Mouse (Mus musculus): ENCODE results near the gene Actr6. TPM values are rescaled to one million over a fixed set of nuclear protein-coding genes. Genes with fewer than 3 reads are reported as not detected.

Gene Actr6
- total and polyA plus RNA-seq, 3 experiments, result 14.4 to 414 (median 15.3) TPM

DNA sequence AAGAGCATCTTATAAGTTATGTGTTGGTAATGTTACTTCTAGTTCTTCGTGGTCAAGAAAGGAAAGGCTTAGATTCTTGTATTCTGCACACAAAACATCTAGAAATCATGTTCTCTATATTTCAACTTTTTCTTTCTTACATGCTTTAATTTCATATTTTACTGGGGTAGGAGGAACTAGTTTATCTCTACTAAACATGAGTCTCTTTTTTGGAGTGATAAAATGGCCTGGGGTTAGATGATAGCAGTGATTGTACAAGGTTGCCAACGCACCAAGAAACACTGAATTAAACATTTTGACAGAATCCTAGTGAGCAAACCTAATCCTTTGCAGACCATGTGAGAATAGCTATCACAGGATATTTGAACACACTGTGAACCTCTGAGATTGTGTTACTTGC, 44.6 kb downstream of the Actr6 start:
- DNase-seq (ENCODE audit: low read depth, low spot score), result peak; percentile 49
- H3K4me3 ChIP-seq (ENCODE audit: control insufficient read depth in 1 of 2, insufficient read depth in 1 of 2, low read depth in 2 of 2, low read length in 2 of 2), result no peak overlapping the region
- H3K79me2 ChIP-seq (ENCODE audit: control insufficient read depth, insufficient read depth, low read length, poor library complexity), result peaks cover 33% of the 10 kb centered on the region
- H3K9me3 ChIP-seq (replicated peaks; ENCODE audit: insufficient read depth, low read length), result no peaks in the 10 kb centered on the region
- peaks cover 18 to 28% of the 10 kb centered on the region in 2 experiments for H3K4me1 ChIP-seq (ENCODE audit: control insufficient read depth in 1 of 2, insufficient read depth in 2 of 2, low read length in 2 of 2)
- no peak overlapping the region for H3K9ac ChIP-seq (ENCODE audit: control insufficient read depth, low read depth, low read length, poor library complexity, severe bottlenecking)
- H3K36me3 ChIP-seq (ENCODE audit: control insufficient read depth in 1 of 2, insufficient read depth in 2 of 2, low read length in 2 of 2), result peaks cover 0 to 23% of the 10 kb centered on the region in 2 experiments; a peak in 2 of 4 replicates
- H3K27ac ChIP-seq (ENCODE audit: control insufficient read depth, low read depth, low read length), result no peak overlapping the region
- TF ChIP-seq BHLHE40 (IDR thresholded peaks at IDR 0.05; ENCODE audit: borderline replicate concordance, low read depth, low read length) (no peak), ETS1 (IDR thresholded peaks at IDR 0.05; ENCODE audit: low read depth, low read length) (peak; percentile 59; the same call in 1 of the 2 replicates), TAL1 (IDR thresholded peaks at IDR 0.05; ENCODE audit: low read length) (peak; percentile 63), MYB (IDR thresholded peaks at IDR 0.05; ENCODE audit: low read depth, low read length) (no peak), ZKSCAN1 (IDR thresholded peaks at IDR 0.05; ENCODE audit: low read depth, low read length) (no peak), RCOR1 (IDR thresholded peaks at IDR 0.05; ENCODE audit: low read depth, low read length) (peak; percentile 98), EP300 (IDR thresholded peaks at IDR 0.05; ENCODE audit: low read depth in 1 of 2, low read length in 2 of 2) (peak; percentile 71 to 86), GATA1 (IDR thresholded peaks at IDR 0.05; ENCODE audit: low read depth, low read length) (peak; percentile 92), TCF12 (IDR thresholded peaks at IDR 0.05; ENCODE audit: low read depth, low read length) (peak; percentile 98)
- no peaks in the 10 kb centered on the region for H3K27me3 ChIP-seq (ENCODE audit: control insufficient read depth in 1 of 2, insufficient read depth in 2 of 2, low read length in 2 of 2)

DNA sequence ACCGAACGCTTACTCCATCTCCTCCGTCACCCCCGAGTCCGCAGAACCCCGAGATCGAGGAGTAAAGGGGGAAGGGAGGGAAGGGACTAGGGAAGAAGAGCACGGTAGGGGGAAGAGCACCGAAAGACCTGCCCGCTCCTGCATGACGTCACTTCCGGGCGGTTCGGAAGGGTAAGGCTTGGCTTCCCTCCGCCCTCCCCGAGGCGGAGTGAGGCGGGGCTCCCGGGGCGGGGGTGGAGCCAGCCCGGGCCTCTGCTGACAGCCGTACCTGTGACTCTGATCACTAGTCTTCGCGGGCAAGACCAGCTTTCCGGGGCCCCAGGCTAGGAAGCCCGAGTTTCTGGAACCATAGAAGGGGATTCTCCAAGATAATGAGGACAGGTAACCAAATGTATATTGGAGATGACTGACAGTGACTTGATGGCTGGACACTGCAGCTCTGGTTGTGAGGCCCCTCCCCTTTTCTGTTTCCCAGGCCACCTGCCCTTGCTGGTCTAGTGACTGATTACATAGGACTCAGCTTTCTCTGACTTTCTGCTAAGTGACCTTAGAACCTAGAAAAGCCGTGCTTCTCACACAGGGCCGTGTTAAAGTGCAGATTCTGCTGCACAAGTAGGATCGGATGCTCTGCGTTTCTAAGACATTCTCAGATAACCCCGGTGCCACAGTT, 45.8 kb downstream of the Actr6 start, which contains the start of gene Scyl2:
Scyl2 (minus strand) TSS at position 147 of the 670 bp plus-strand sequence.
- H3K4me1 ChIP-seq (ENCODE audit: control insufficient read depth in 1 of 2, insufficient read depth in 2 of 2, low read length in 2 of 2), result peaks cover 24 to 35% of the 10 kb centered on the region in 2 experiments
- peak within 1 kb of the TSS; percentile 40 for H3K27ac ChIP-seq (ENCODE audit: control insufficient read depth, low read depth, low read length)
- peak within 1 kb of the TSS; percentile 88 for H3K9ac ChIP-seq (ENCODE audit: control insufficient read depth, low read depth, low read length, poor library complexity, severe bottlenecking)
- H3K36me3 ChIP-seq (ENCODE audit: control insufficient read depth in 1 of 2, insufficient read depth in 2 of 2, low read length in 2 of 2), result peaks cover 0 to 30% of the 10 kb centered on the region in 2 experiments; a peak in 2 of 4 replicates
- peak; percentile 93 for DNase-seq (ENCODE audit: low read depth, low spot score)
- peak within 1 kb of the TSS; percentile 86 to 95 for H3K4me3 ChIP-seq (ENCODE audit: control insufficient read depth in 1 of 2, insufficient read depth in 1 of 2, low read depth in 2 of 2, low read length in 2 of 2)
- H3K9me3 ChIP-seq (replicated peaks; ENCODE audit: insufficient read depth, low read length), result no peaks in the 10 kb centered on the region
- peaks cover 35% of the 10 kb centered on the region for H3K79me2 ChIP-seq (ENCODE audit: control insufficient read depth, insufficient read depth, low read length, poor library complexity)
- H3K27me3 ChIP-seq (ENCODE audit: control insufficient read depth in 1 of 2, insufficient read depth in 2 of 2, low read length in 2 of 2), result no peaks in the 10 kb centered on the region
- TF ChIP-seq CHD1 (IDR thresholded peaks at IDR 0.05; ENCODE audit: low read depth, low read length) (no peak), ZMIZ1 (IDR thresholded peaks at IDR 0.05; ENCODE audit: low read depth, low read length) (no peak), ELF1 (IDR thresholded peaks at IDR 0.05; ENCODE audit: low read depth, low read length) (peak; percentile 71), ZC3H11A (IDR thresholded peaks at IDR 0.05; ENCODE audit: low read depth, low read length) (no peak), ZKSCAN1 (IDR thresholded peaks at IDR 0.05; ENCODE audit: low read depth, low read length) (no peak), MAZ (IDR thresholded peaks at IDR 0.05; ENCODE audit: low read depth, low read length) (peak; percentile 59; the same call in 1 of the 2 replicates), SIN3A (IDR thresholded peaks at IDR 0.05; ENCODE audit: low read length) (peak; percentile 56), NRF1 (IDR thresholded peaks at IDR 0.05; ENCODE audit: insufficient read depth, low read depth, low read length, poor library complexity, severe bottlenecking) (no peak), CHD2 (IDR thresholded peaks at IDR 0.05; ENCODE audit: low read length) (no peak), CTCF (IDR thresholded peaks at IDR 0.05 in 2 of 3, conservative IDR thresholded peaks at IDR 0.05 in 1 of 3; ENCODE audit: control insufficient read depth in 1 of 3, insufficient read depth in 1 of 3, low read depth in 2 of 3, low read length in 3 of 3, poor library complexity in 1 of 3, severe bottlenecking in 1 of 3) (no peak), MYB (IDR thresholded peaks at IDR 0.05; ENCODE audit: low read depth, low read length) (no peak), USF1 (IDR thresholded peaks at IDR 0.05; ENCODE audit: low read depth, low read length) (no peak), MXI1 (IDR thresholded peaks at IDR 0.05; ENCODE audit: low read depth, low read length) (peak; percentile 38; the same call in 1 of the 2 replicates), TAL1 (IDR thresholded peaks at IDR 0.05; ENCODE audit: low read length) (no peak), POLR2AphosphoS5 (IDR thresholded peaks at IDR 0.05; ENCODE audit: borderline replicate concordance, low read depth, low read length) (no peak), NELFE (IDR thresholded peaks at IDR 0.05; ENCODE audit: low read depth, low read length) (peak; percentile 64), MYC (IDR thresholded peaks at IDR 0.05; ENCODE audit: low read depth, low read length) (no peak), RAD21 (IDR thresholded peaks at IDR 0.05; ENCODE audit: low read depth, low read length) (no peak), POLR2AphosphoS2 (IDR thresholded peaks at IDR 0.05; ENCODE audit: low read length) (0 out of 2 replicates have a peak, but pooled peaks have one; percentile 41), E2F4 (IDR thresholded peaks at IDR 0.05; ENCODE audit: borderline replicate concordance, low read depth, low read length) (no peak), MAFK (IDR thresholded peaks at IDR 0.05; ENCODE audit: borderline replicate concordance, low read depth, low read length) (no peak), EP300 (IDR thresholded peaks at IDR 0.05; ENCODE audit: low read depth in 1 of 2, low read length in 2 of 2) (no peak), TCF12 (IDR thresholded peaks at IDR 0.05; ENCODE audit: low read depth, low read length) (no peak; the same call in 1 of the 2 replicates), RCOR1 (IDR thresholded peaks at IDR 0.05; ENCODE audit: low read depth, low read length) (no peak), SMC3 (IDR thresholded peaks at IDR 0.05; ENCODE audit: low read depth, low read length) (no peak), HCFC1 (IDR thresholded peaks at IDR 0.05; ENCODE audit: low read depth, low read length) (peak; percentile 70)
